Mouse (Mus musculus) embryonic facial prominence, embryonic 12.5 days (tissue): ENCODE data around the gene Gm20458. TPM values are rescaled to one million over a fixed set of nuclear protein-coding genes. Genes with fewer than 3 reads are reported as not detected.

Experiments
- ATAC-seq: fragments of 200-750 bp; cut with Nextera tagmentation; 2 replicates; pipeline ENCODE4 v1.8.0; 2017; ENCODE audit not compliant: insufficient number of reproducible peaks, insufficient read depth, low FRiP score, low TSS enrichment
- H3K27ac ChIP-seq: fragments of 300-500 bp; sonication (generic); 2 replicates; pipeline ENCODE4 v1.5.1; 2016; ENCODE audit warnings: mild to moderate bottlenecking
- H3K27me3 ChIP-seq: fragments of 300-500 bp; sonication (generic); 2 replicates; pipeline ENCODE4 v1.6.1; 2016; ENCODE audit warnings: mild to moderate bottlenecking, moderate library complexity
- H3K36me3 ChIP-seq: fragments of 300-500 bp; sonication (generic); 2 replicates; pipeline ENCODE4 v1.6.1; 2016; ENCODE audit warnings: mild to moderate bottlenecking
- H3K4me1 ChIP-seq: fragments of 300-500 bp; sonication (generic); 2 replicates; pipeline ENCODE4 v1.6.1; 2016
- H3K4me2 ChIP-seq: fragments of 300-500 bp; sonication (generic); replicated peaks from 2 replicates; pipeline ENCODE4 v1.6.1; 2016; ENCODE audit warnings: mild to moderate bottlenecking, moderate library complexity
- H3K4me3 ChIP-seq: fragments of 300-500 bp; sonication (generic); 2 replicates; pipeline ENCODE4 v1.5.1; 2016; ENCODE audit warnings: mild to moderate bottlenecking
- H3K9ac ChIP-seq: fragments of 300-500 bp; sonication (generic); 2 replicates; pipeline ENCODE4 v1.6.1; 2016; ENCODE audit warnings: mild to moderate bottlenecking, moderate library complexity
- H3K9me3 ChIP-seq: fragments of 300-500 bp; sonication (generic); 2 replicates; pipeline ENCODE4 v1.6.1; 2016; ENCODE audit warnings: mild to moderate bottlenecking, moderate library complexity
- whole genome bisulfite sequencing: fragments of 180-500 bp; shearing (Covaris S2); methylation state at CpG from one replicate; pipeline ENCODE4 v1.1.7; 2016; 5-methylcytosine and 5-hydroxymethylcytosine counted together
- polyA plus RNA-seq: library from polyadenylated mRNA; unstranded; fragments of >200 nt; fragmentation: Nextera tagmentation; extraction: Ambion mirVana; gene quantifications from 2 replicates; pipeline ENCODE4 v1.2.1, GENCODE M21; 2016

The Gm20458 gene
- polyA plus RNA-seq, 1 experiment from 2014 or later: 6.5 TPM

DNA sequence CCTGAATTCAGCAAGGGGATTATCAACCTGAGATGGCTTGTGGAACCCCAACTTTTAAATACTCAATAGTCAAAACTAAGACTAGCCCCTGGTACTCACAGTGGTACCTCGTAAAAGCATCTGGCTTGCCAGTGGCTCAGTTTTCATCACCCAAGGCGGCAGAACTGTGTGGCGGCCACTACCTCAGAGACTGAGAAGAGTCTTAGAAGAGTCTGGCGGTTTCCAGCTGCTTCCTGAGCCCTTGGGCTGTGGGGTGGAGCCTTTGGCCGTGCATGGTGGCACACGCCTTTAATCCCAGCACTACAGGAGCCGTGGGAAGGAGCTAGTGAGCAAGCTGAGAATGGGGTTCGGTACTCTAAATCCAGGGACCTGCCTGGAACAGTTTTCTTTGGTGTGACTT lies 61.5 kb downstream of the Gm20458 start:
- no peak overlapping the region for H3K9ac ChIP-seq
- no peak overlapping the region for H3K27ac ChIP-seq
- H3K9me3 ChIP-seq: peaks cover 6% of the 10 kb centered on the region; the same call in 1 of the 2 replicates
- H3K36me3 ChIP-seq: no peaks in the 10 kb centered on the region
- H3K4me3 ChIP-seq: no peak overlapping the region
- H3K4me2 ChIP-seq: no peak overlapping the region
- no peaks in the 10 kb centered on the region for H3K27me3 ChIP-seq
- 16% methylated on average over 8 of the region's 8 CpGs for WGBS
- no peak for ATAC-seq
- H3K4me1 ChIP-seq: peaks cover 3% of the 10 kb centered on the region; the same call in 1 of the 2 replicates

DNA sequence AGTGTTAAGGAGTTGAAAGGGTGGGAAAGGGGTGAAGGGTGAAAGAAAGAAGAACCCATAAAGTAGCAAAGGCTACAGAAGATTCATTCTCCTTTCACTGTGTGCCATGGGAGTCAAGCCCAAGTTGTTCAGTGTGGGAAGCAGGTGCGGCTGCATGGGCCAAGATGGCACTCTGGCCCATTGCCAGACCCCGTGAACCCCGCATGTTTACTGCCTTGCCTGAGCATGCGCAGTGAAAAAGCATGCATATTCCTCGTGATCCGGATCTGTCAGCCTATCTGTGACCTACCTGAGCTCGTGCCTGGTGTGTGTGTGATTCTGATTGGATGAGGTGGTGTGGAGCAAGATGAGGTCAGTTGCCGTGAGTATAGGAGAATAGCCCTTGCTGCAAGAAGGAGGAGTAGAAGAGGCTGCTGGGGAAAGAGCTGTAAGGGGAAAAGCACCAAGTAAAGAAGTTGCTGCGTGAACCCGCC lies 62.6 kb downstream of the Gm20458 start:
- Histone ChIP-seq H3K4me2 (no peak overlapping the region), H3K27me3 (no peaks in the 10 kb centered on the region), H3K4me3 (no peak overlapping the region), H3K4me1 (peaks cover 3% of the 10 kb centered on the region; the same call in 1 of the 2 replicates), H3K9me3 (peaks cover 6% of the 10 kb centered on the region; the same call in 1 of the 2 replicates), H3K9ac (no peak overlapping the region), H3K36me3 (no peaks in the 10 kb centered on the region), H3K27ac (no peak overlapping the region)
- 84% methylated on average over 10 of the region's 10 CpGs for WGBS
- no peak for ATAC-seq

DNA sequence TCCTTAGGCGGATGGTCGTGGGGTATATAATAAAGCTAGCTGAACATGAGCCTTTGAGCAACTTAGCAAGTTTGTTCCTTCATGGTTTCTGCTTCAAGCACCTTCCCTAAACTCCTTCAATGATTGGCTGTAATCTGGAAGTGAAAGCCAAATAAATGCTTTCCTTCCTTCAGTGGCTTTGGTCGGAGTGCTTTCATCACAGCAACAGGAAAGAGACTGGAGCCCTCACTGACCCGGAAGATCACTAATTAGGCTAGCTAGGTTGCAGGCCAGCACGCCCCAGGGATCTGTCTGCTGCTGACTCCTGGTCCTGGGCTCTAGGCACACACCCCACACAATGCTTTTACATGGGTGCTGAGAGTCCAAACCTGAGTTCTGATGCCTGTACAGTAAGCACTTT lies 67.8 kb downstream of the Gm20458 start:
- no peaks in the 10 kb centered on the region for H3K4me1 ChIP-seq
- no peak overlapping the region for H3K9ac ChIP-seq
- H3K27me3 ChIP-seq: no peaks in the 10 kb centered on the region
- H3K4me3 ChIP-seq: no peak overlapping the region
- no peak for ATAC-seq
- no peak overlapping the region for H3K4me2 ChIP-seq
- H3K9me3 ChIP-seq: peaks cover 6% of the 10 kb centered on the region; the same call in 1 of the 2 replicates
- no peaks in the 10 kb centered on the region for H3K36me3 ChIP-seq
- H3K27ac ChIP-seq: no peak overlapping the region
- WGBS: 52% methylated on average over 5 of the region's 5 CpGs

DNA sequence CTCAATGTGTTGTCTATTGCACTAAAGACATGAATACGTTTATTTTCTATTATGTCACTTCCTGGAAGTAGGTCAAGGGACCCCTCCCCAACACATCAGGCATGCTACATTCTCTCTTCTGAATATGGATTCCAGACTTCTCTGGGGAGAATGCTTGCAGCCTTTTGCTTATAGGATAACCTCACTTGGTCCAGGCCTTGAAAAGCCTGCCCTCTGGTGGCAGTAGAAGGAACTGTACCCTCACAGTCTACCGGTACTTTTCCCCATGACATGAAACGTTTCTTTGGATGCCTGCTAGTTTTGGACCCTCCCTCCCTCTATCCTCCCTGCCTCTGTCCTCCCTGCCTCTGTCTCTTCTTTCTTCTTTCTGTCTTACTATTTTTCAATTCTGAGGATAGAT lies 70.4 kb downstream of the Gm20458 start:
- Histone ChIP-seq H3K4me1 (no peaks in the 10 kb centered on the region), H3K9ac (no peak overlapping the region), H3K4me3 (no peak overlapping the region), H3K4me2 (no peak overlapping the region), H3K27ac (no peak overlapping the region), H3K27me3 (no peaks in the 10 kb centered on the region), H3K36me3 (no peaks in the 10 kb centered on the region), H3K9me3 (peaks cover 6% of the 10 kb centered on the region; the same call in 1 of the 2 replicates)
- 2% methylated on average over 3 of the region's 3 CpGs for WGBS
- no peak for ATAC-seq

GRCm38 (mm10) chr2:164534315-164534714 lies 73.5 kb downstream of the Gm20458 start:
- no peak overlapping the region for H3K4me3 ChIP-seq
- H3K36me3 ChIP-seq: no peaks in the 10 kb centered on the region
- H3K4me2 ChIP-seq: no peak overlapping the region
- H3K9me3 ChIP-seq: no peaks in the 10 kb centered on the region
- 61% methylated on average over 10 of the region's 10 CpGs for WGBS
- H3K4me1 ChIP-seq: no peaks in the 10 kb centered on the region
- H3K9ac ChIP-seq: no peak overlapping the region
- no peak overlapping the region for H3K27ac ChIP-seq
- ATAC-seq: no peak
- H3K27me3 ChIP-seq: no peaks in the 10 kb centered on the region

DNA sequence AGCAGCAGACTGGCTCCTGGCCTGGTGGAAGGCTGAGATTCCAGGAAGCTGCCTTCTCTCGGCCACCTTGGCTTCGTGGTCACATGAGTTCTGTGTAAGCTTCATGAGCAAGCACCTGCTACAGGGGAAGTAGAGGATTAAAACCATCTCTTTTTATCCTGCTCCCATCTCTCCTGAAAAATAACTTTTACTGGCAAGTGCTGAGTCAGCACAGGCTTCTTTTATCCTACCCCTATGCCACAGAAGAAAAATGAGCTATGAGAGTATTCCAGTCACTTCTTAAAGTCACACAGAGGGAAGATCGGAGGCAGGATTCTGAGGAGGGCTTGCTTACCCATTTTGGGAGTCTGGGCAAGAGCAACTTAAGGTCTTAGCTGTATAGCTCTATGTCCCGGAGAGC lies 76.2 kb downstream of the Gm20458 start:
- H3K9me3 ChIP-seq: no peaks in the 10 kb centered on the region
- H3K27me3 ChIP-seq: no peaks in the 10 kb centered on the region
- H3K4me1 ChIP-seq: no peaks in the 10 kb centered on the region
- no peak for ATAC-seq
- no peaks in the 10 kb centered on the region for H3K36me3 ChIP-seq
- 80% methylated on average over 4 of the region's 4 CpGs for WGBS
- no peak overlapping the region for H3K4me3 ChIP-seq
- no peak overlapping the region for H3K9ac ChIP-seq
- no peak overlapping the region for H3K4me2 ChIP-seq
- H3K27ac ChIP-seq: no peak overlapping the region

Other genes with a start within 250 kb of the Gm20458 start
- gene Wfdc15b, start 239.3 kb upstream of the Gm20458 start, polyA plus RNA-seq: not detected in 2 replicates
- not detected in 2 replicates for gene Svs2, start 222.5 kb upstream of the Gm20458 start, polyA plus RNA-seq
- not detected in 2 replicates for gene Svs3b, start 204.3 kb upstream of the Gm20458 start, polyA plus RNA-seq
- not detected in 2 replicates for gene Svs4, start 182.5 kb upstream of the Gm20458 start, polyA plus RNA-seq
- not detected in 2 replicates for gene Svs3a, start 171.7 kb upstream of the Gm20458 start, polyA plus RNA-seq
- not detected in 2 replicates for gene Svs6, start 144.2 kb upstream of the Gm20458 start, polyA plus RNA-seq
- not detected in 2 replicates for gene Svs5, start 128.2 kb upstream of the Gm20458 start, polyA plus RNA-seq
- 0.96 and 1.5 TPM in 2 replicates for gene Slpi, start 71.9 kb upstream of the Gm20458 start, polyA plus RNA-seq
- gene Rbpjl, start 57.8 kb upstream of the Gm20458 start, polyA plus RNA-seq: 0.46 and 0.53 TPM in 2 replicates
- gene Matn4, start 55.8 kb upstream of the Gm20458 start, polyA plus RNA-seq: 36.2 and 43.9 TPM in 2 replicates
- 42.6 and 44.4 TPM in 2 replicates for gene Sdc4, start 17.1 kb upstream of the Gm20458 start, polyA plus RNA-seq
- gene Sys1, start 4.0 kb upstream of the Gm20458 start, polyA plus RNA-seq: 65.4 and 66.8 TPM in 2 replicates
- gene Trp53tg5, start 12.8 kb downstream of the Gm20458 start, polyA plus RNA-seq: not detected in 2 replicates
- 1.7 and 2.2 TPM in 2 replicates for gene Dbndd2, start 25.1 kb downstream of the Gm20458 start, polyA plus RNA-seq
- 36.7 and 37.7 TPM in 2 replicates for gene Pigt, start 36.6 kb downstream of the Gm20458 start, polyA plus RNA-seq
- gene Wfdc2, start 101.4 kb downstream of the Gm20458 start, polyA plus RNA-seq: 49.9 and 59.6 TPM in 2 replicates
- not detected in 2 replicates for gene Spint3, start 112.5 kb downstream of the Gm20458 start, polyA plus RNA-seq
- not detected in 2 replicates for gene Wfdc6a, start 124.5 kb downstream of the Gm20458 start, polyA plus RNA-seq
- gene Eppin, start 132.6 kb downstream of the Gm20458 start, polyA plus RNA-seq: not detected in 2 replicates
- gene Wfdc6b, start 152.6 kb downstream of the Gm20458 start, polyA plus RNA-seq: not detected in 2 replicates
- gene Wfdc8, start 152.7 kb downstream of the Gm20458 start, polyA plus RNA-seq: not detected in 2 replicates
- not detected in 2 replicates for gene Wfdc16, start 177.8 kb downstream of the Gm20458 start, polyA plus RNA-seq
- gene Wfdc10, start 195.1 kb downstream of the Gm20458 start, polyA plus RNA-seq: not detected in 2 replicates
- gene Wfdc9, start 195.6 kb downstream of the Gm20458 start, polyA plus RNA-seq: not detected in 2 replicates
- gene Wfdc11, start 213.1 kb downstream of the Gm20458 start, polyA plus RNA-seq: not detected in 2 replicates
- gene Wfdc13, start 224.1 kb downstream of the Gm20458 start, polyA plus RNA-seq: 0.45 TPM in 1 of 2 replicates, not detected in the other
- gene Spint4, start 237.5 kb downstream of the Gm20458 start, polyA plus RNA-seq: not detected in 2 replicates